Comparison of ENCODE assay signal across 8 mouse cellular contexts in the genomic region with DNA sequence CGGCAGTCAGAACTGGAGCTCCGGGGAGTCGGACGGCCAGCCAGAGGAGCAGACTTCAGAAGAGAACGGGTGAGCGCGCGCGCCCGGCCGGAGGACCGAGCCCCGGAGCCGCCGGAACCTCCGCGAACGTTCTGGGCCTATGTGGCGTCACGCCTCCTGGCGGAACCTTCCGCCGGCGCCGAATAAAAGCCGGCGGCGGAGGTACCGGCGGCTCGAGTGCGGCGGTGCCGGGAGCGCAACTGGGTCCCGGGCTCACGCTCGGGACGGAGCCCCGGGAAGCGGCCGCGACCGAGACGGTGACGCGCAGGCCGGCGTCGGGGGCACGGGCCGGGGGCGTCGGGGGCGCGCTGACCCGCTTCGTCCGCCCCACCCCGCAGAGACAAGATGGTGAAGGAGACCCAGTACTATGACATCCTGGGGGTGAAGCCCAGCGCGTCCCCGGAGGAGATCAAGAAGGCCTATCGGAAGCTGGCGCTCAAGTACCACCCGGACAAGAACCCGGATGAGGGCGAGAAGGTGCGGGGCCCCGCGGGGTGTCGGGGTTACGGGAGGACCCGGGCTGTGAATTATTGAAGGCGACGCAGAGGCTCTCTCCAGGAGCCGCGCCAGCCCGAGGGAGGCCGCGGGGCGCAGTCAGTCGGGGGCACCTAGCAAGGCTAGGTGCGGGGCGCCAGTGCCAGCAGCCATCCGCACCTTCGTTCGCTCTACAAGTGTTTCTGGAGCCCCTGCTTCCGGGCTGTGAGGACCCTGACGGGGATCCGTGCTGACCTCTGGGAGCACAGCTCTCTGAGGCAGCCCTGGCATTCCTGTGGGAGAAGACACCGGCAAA. TPM values are rescaled to one million over a fixed set of nuclear protein-coding genes. Genes with fewer than 3 reads are reported as not detected.
DNase-seq lines count a peak whose midpoint lies in the region; ATAC-seq and TF ChIP-seq lines count a peak whose summit lies in the region.

No protein-coding gene starts in this region.

- peak overlapping the region; percentile 78 to 86 for H3K4me3 ChIP-seq in MEL (ENCODE audit: control insufficient read depth in 1 of 2, insufficient read depth in 1 of 2, low read depth in 2 of 2, low read length in 2 of 2)
- H3K4me3 ChIP-seq in lung, embryonic 14.5 days (ENCODE audit: low read depth, low read length): peak overlapping the region; percentile 71
- H3K4me3 ChIP-seq in thymus, adult 2 months (ENCODE audit: control insufficient read depth, insufficient read depth, low read length): peak overlapping the region; percentile 53

- no peaks in the 10 kb centered on the region for H3K27me3 ChIP-seq in MEL (ENCODE audit: control insufficient read depth in 1 of 2, insufficient read depth in 2 of 2, low read length in 2 of 2)
- H3K27me3 ChIP-seq in lung, embryonic 14.5 days (ENCODE audit: insufficient read depth, low read length): peaks cover 16% of the 10 kb centered on the region
- H3K27me3 ChIP-seq in thymus, adult 2 months (ENCODE audit: control insufficient read depth, insufficient read depth, low read length): peaks cover 19% of the 10 kb centered on the region

- no peak for TF ChIP-seq CTCF in MEL (IDR thresholded peaks at IDR 0.05 in 2 of 3, conservative IDR thresholded peaks at IDR 0.05 in 1 of 3; ENCODE audit: control insufficient read depth in 1 of 3, insufficient read depth in 1 of 3, low read depth in 2 of 3, low read length in 3 of 3, poor library complexity in 1 of 3, severe bottlenecking in 1 of 3)
- no peak for TF ChIP-seq CTCF in lung, embryonic 14.5 days (IDR thresholded peaks at IDR 0.05; ENCODE audit: low read depth)
- TF ChIP-seq CTCF in thymus, adult 2 months (IDR thresholded peaks at IDR 0.05; ENCODE audit: borderline replicate concordance, control insufficient read depth, extremely low read depth, insufficient read depth, low read length, poor library complexity): no peak

- H3K4me1 ChIP-seq in MEL (ENCODE audit: control insufficient read depth in 1 of 2, insufficient read depth in 2 of 2, low read length in 2 of 2): peaks cover 31 to 49% of the 10 kb centered on the region in 2 experiments
- H3K4me1 ChIP-seq in lung, embryonic 14.5 days (ENCODE audit: insufficient read depth): peaks cover 11% of the 10 kb centered on the region; the same call in 1 of the 2 replicates
- peaks cover 9% of the 10 kb centered on the region; the same call in 1 of the 2 replicates for H3K4me1 ChIP-seq in thymus, adult 2 months (replicated peaks; ENCODE audit: control insufficient read depth, insufficient read depth, low read length)

- peaks cover 0 to 45% of the 10 kb centered on the region in 2 experiments; a peak in 2 of 4 replicates for H3K36me3 ChIP-seq in MEL (ENCODE audit: control insufficient read depth in 1 of 2, insufficient read depth in 2 of 2, low read length in 2 of 2)
- no peaks in the 10 kb centered on the region for H3K36me3 ChIP-seq in lung, embryonic 14.5 days (ENCODE audit: insufficient read depth)
- no peaks in the 10 kb centered on the region for H3K36me3 ChIP-seq in thymus, adult 2 months (ENCODE audit: control insufficient read depth, insufficient read depth, low read length)

- no peak for TF ChIP-seq EP300 in MEL (IDR thresholded peaks at IDR 0.05; ENCODE audit: low read depth in 1 of 2, low read length in 2 of 2)

- peaks cover 28% of the 10 kb centered on the region for H3K79me2 ChIP-seq in MEL (ENCODE audit: control insufficient read depth, insufficient read depth, low read length, poor library complexity)

- H3K9me3 ChIP-seq in MEL (replicated peaks; ENCODE audit: insufficient read depth, low read length): no peaks in the 10 kb centered on the region
- no peaks in the 10 kb centered on the region for H3K9me3 ChIP-seq in lung, embryonic 14.5 days (ENCODE audit: low read depth, low read length)

- H3K27ac ChIP-seq in MEL (ENCODE audit: control insufficient read depth, low read depth, low read length): peak overlapping the region; percentile 25
- H3K27ac ChIP-seq in lung, embryonic 14.5 days (ENCODE audit: low read depth): no peak overlapping the region
- H3K27ac ChIP-seq in thymus, adult 2 months (ENCODE audit: control insufficient read depth, insufficient read depth, low read length): no peak overlapping the region

- WGBS in lung, embryonic 14.5 days: under 1% methylated on average over 89 of the region's 92 CpGs
- WGBS in thymus, adult 2 months: 2% methylated on average over 92 of the region's 92 CpGs

- ATAC-seq in lung, embryonic 14.5 days (ENCODE audit: insufficient read depth): peak; percentile 75

- H3K4me2 ChIP-seq in lung, embryonic 14.5 days: peak overlapping the region; percentile 93

- H3K9ac ChIP-seq in MEL (ENCODE audit: control insufficient read depth, low read depth, low read length, poor library complexity, severe bottlenecking): peak overlapping the region; percentile 95
- H3K9ac ChIP-seq in lung, embryonic 14.5 days: peak overlapping the region; percentile 75

- TF ChIP-seq POLR2A in MEL (IDR thresholded peaks at IDR 0.05; ENCODE audit: control insufficient read depth in 1 of 2, insufficient read depth in 1 of 2, low read depth in 1 of 2, low read length in 2 of 2, poor library complexity in 1 of 2): peak; percentile 66 to 88; a peak in 3 of 4 replicates
- TF ChIP-seq POLR2A in thymus, adult 2 months (IDR thresholded peaks at IDR 0.05; ENCODE audit: control insufficient read depth, extremely low read depth, insufficient read depth, low read length, poor library complexity): no peak

- peak; percentile 71 for DNase-seq in MEL (ENCODE audit: low read depth, low spot score)
- peak; percentile 76 for DNase-seq in cerebellum, adult 8-10 months
- DNase-seq in forelimb bud, embryonic 11.5 days (ENCODE audit: low read depth, low spot score): peak; percentile 40
- DNase-seq in heart, postnatal 4 days: peak; percentile 86
- peak; percentile 61 to 75 for DNase-seq in layer of hippocampus, adult 8-10 months (ENCODE audit: low spot score in 2 of 2)
- DNase-seq in lung, embryonic 14.5 days: peak; percentile 85
- peak; percentile 70 for DNase-seq in ovary, adult 18-20 months (ENCODE audit: low spot score)
- peak; percentile 21 for DNase-seq in thymus, adult 2 months

- no peak for TF ChIP-seq RAD21 in MEL (IDR thresholded peaks at IDR 0.05; ENCODE audit: low read depth, low read length)

TF ChIP-seq in MEL, 35 proteins besides CTCF, POLR2A, EP300 and RAD21:
- TF ChIP-seq MAX (IDR thresholded peaks at IDR 0.05; ENCODE audit: low read length) (0 out of 2 replicates have a peak, but pooled peaks have one; percentile 1), MYB (IDR thresholded peaks at IDR 0.05; ENCODE audit: low read depth, low read length) (no peak), SMC3 (IDR thresholded peaks at IDR 0.05; ENCODE audit: low read depth, low read length) (no peak), ZMIZ1 (IDR thresholded peaks at IDR 0.05; ENCODE audit: low read depth, low read length) (peak; percentile 87), SIN3A (IDR thresholded peaks at IDR 0.05; ENCODE audit: low read length) (0 out of 2 replicates have a peak, but pooled peaks have one; percentile 2), TCF12 (IDR thresholded peaks at IDR 0.05; ENCODE audit: low read depth, low read length) (peak; percentile 57), MXI1 (IDR thresholded peaks at IDR 0.05; ENCODE audit: low read depth, low read length) (peak; percentile 53; the same call in 1 of the 2 replicates), ETS1 (IDR thresholded peaks at IDR 0.05; ENCODE audit: low read depth, low read length) (peak; percentile 12; the same call in 1 of the 2 replicates), TBP (IDR thresholded peaks at IDR 0.05; ENCODE audit: low read depth, low read length) (peak; percentile 72), POLR2AphosphoS2 (IDR thresholded peaks at IDR 0.05; ENCODE audit: low read length) (peak; percentile 34; the same call in 1 of the 2 replicates), NRF1 (IDR thresholded peaks at IDR 0.05; ENCODE audit: insufficient read depth, low read depth, low read length, poor library complexity, severe bottlenecking) (no peak), CHD1 (IDR thresholded peaks at IDR 0.05; ENCODE audit: low read depth, low read length) (0 out of 2 replicates have a peak, but pooled peaks have one; percentile 11), USF1 (IDR thresholded peaks at IDR 0.05; ENCODE audit: low read depth, low read length) (no peak), NELFE (IDR thresholded peaks at IDR 0.05; ENCODE audit: low read depth, low read length) (peak; percentile 78)

RNA-seq across cellular contexts. Expression of gene Dnaja4, which starts 0.9 kb away (rescaled TPM):
- total RNA-seq in MEL (2012; rRNA removed): 7.5 and 10.9 TPM in 2 replicates
- polyA plus RNA-seq in MEL (2012; ENCODE audit: insufficient read depth in 1 of 2, insufficient read length in 2 of 2, low read depth in 1 of 2, low replicate concordance in 2 of 2, missing spikeins in 1 of 2): 10 to 100 TPM in 1 of 2 experiments, not detected in 1; 13.0 TPM
- total RNA-seq in heart, postnatal 4 days (2021): 10 to 100 TPM; 40.7 to 43.7 TPM
- 10 to 100 TPM; 39.8 to 61.1 (median 47.2) TPM for total RNA-seq in layer of hippocampus, adult 8-10 months (2022)
- polyA plus RNA-seq in lung, embryonic 14.5 days (2014; fragmentation: Nextera tagmentation; extraction: Ambion mirVana): 6.1 and 6.3 TPM in 2 replicates
- 2.5 and 4.5 TPM in 2 replicates for polyA plus RNA-seq in thymus, adult 2 months (2012; rRNA removed)

RNA-seq across cellular contexts. Expression of gene Wdr61, which starts 34.8 kb away (rescaled TPM):
- 209 and 217 TPM in 2 replicates for total RNA-seq in MEL (2012; rRNA removed)
- 100 to 1,000 TPM in 1 of 2 experiments, not detected in 1; 182 TPM for polyA plus RNA-seq in MEL (2012; ENCODE audit: insufficient read depth in 1 of 2, insufficient read length in 2 of 2, low read depth in 1 of 2, low replicate concordance in 2 of 2, missing spikeins in 1 of 2)
- total RNA-seq in heart, postnatal 4 days (2021): 10 to 100 TPM; 47.1 to 49.9 TPM
- total RNA-seq in layer of hippocampus, adult 8-10 months (2022): 10 to 100 TPM; 56.4 to 59.6 (median 58.4) TPM
- 148 and 156 TPM in 2 replicates for polyA plus RNA-seq in lung, embryonic 14.5 days (2014; fragmentation: Nextera tagmentation; extraction: Ambion mirVana)
- polyA plus RNA-seq in thymus, adult 2 months (2012; rRNA removed): 42.2 and 49.7 TPM in 2 replicates

RNA-seq across cellular contexts. Expression of gene Acsbg1, which starts 37.9 kb away (rescaled TPM):
- total RNA-seq in MEL (2012; rRNA removed): 8.3 and 11.9 TPM in 2 replicates
- 1 to 10 TPM in 1 of 2 experiments, not detected in 1; 8.8 TPM for polyA plus RNA-seq in MEL (2012; ENCODE audit: insufficient read depth in 1 of 2, insufficient read length in 2 of 2, low read depth in 1 of 2, low replicate concordance in 2 of 2, missing spikeins in 1 of 2)
- under 1 TPM in 1 of 2 experiments, not detected in 1; 0.09 TPM for total RNA-seq in heart, postnatal 4 days (2021)
- 100 to 1,000 TPM; 101 to 114 (median 106) TPM for total RNA-seq in layer of hippocampus, adult 8-10 months (2022)
- 0.31 and 0.32 TPM in 2 replicates for polyA plus RNA-seq in lung, embryonic 14.5 days (2014; fragmentation: Nextera tagmentation; extraction: Ambion mirVana)
- 4.1 and 4.5 TPM in 2 replicates for polyA plus RNA-seq in thymus, adult 2 months (2012; rRNA removed)

Comparison
In these comparisons a context has a peak if more than half of its experiments do, and no peak if none do; other contexts are left out.
1. DNase-seq: peak in every context shown above with its lines; median percentile 86 in heart, postnatal 4 days; 85 in lung, embryonic 14.5 days; 76 in cerebellum, adult 8-10 months; 71 in MEL; 70 in ovary, adult 18-20 months; 68 in layer of hippocampus, adult 8-10 months; 40 in forelimb bud, embryonic 11.5 days; 21 in thymus, adult 2 months.